Mouse (Mus musculus) myocyte (in vitro differentiated cells): Measurements from ENCODE around the gene Tjp2. TPM values are rescaled to one million over a fixed set of nuclear protein-coding genes. Genes with fewer than 3 reads are reported as not detected.
"Not testable (repeated sequence)": the region's sequence is repeated elsewhere in the genome, so short reads cannot be mapped to it uniquely, and the experiment has no call there.

Source experiments
- H3K27me3 ChIP-seq: one replicate; pipeline ENCODE4 v1.6.1; 2011; ENCODE audit not compliant: control insufficient read depth, insufficient read depth, insufficient read length
- H3K36me3 ChIP-seq: one replicate; pipeline ENCODE4 v1.6.1; 2011; ENCODE audit not compliant: control insufficient read depth, insufficient read depth
- H3K4me2 ChIP-seq: one replicate; pipeline ENCODE4 v1.6.1; 2011; ENCODE audit warnings: low read depth, control low read depth
- H3K4me3 ChIP-seq: one replicate; pipeline ENCODE4 v1.5.1; 2011; ENCODE audit warnings: mild to moderate bottlenecking, control low read depth, moderate library complexity
- H3K79me2 ChIP-seq: one replicate; pipeline ENCODE4 v1.6.1; 2011; ENCODE audit not compliant: control insufficient read depth, insufficient read depth
- H3ac ChIP-seq: one replicate; pipeline ENCODE4 v1.6.1; 2011; ENCODE audit not compliant: control insufficient read depth, insufficient read length
- CEBPB ChIP-seq: IDR thresholded peaks from 2 replicates; pipeline ENCODE4 v1.6.1; 2011; ENCODE audit warnings: mild to moderate bottlenecking, moderate library complexity; ENCODE audit not compliant: poor library complexity, insufficient read depth, severe bottlenecking
- E2F4 ChIP-seq: IDR thresholded peaks from one replicate; pipeline ENCODE4 v1.6.1; 2011; ENCODE audit warnings: mild to moderate bottlenecking, control low read depth, moderate library complexity; ENCODE audit not compliant: insufficient read depth
- MAX ChIP-seq: IDR thresholded peaks from one replicate; pipeline ENCODE4 v1.6.1; 2011; ENCODE audit warnings: low read depth, mild to moderate bottlenecking, control low read depth
- MYOD1 ChIP-seq, 3 experiments: IDR thresholded peaks; one replicate each; pipeline ENCODE4 v1.6.1; 2011; ENCODE audit warnings: control low read depth in 2 of 3, low read depth in 2 of 3, mild to moderate bottlenecking in 2 of 3, moderate library complexity in 1 of 3; ENCODE audit not compliant: insufficient read length in 2 of 3, control insufficient read depth in 1 of 3
- MYOG ChIP-seq, 3 experiments: IDR thresholded peaks; one replicate each; pipeline ENCODE4 v1.6.1; 2011; ENCODE audit warnings: control low read depth in 2 of 3, low read depth in 2 of 3, mild to moderate bottlenecking in 2 of 3; ENCODE audit not compliant: insufficient read length in 2 of 3, control insufficient read depth in 1 of 3, insufficient read depth in 1 of 3
- POLR2A ChIP-seq: IDR thresholded peaks from one replicate; pipeline ENCODE4 v1.6.1; 2011; ENCODE audit warnings: low read depth, mild to moderate bottlenecking, control low read depth, moderate library complexity; ENCODE audit not compliant: insufficient read length
- POLR2AphosphoS2 ChIP-seq: IDR thresholded peaks from one replicate; pipeline ENCODE4 v1.6.1; 2011; ENCODE audit warnings: low read depth, control low read depth; ENCODE audit not compliant: insufficient read length
- REST ChIP-seq: IDR thresholded peaks from one replicate; pipeline ENCODE4 v1.6.1; 2011; ENCODE audit warnings: mild to moderate bottlenecking, control low read depth, moderate library complexity; ENCODE audit not compliant: insufficient read depth, insufficient read length
- SRF ChIP-seq: IDR thresholded peaks from one replicate; pipeline ENCODE4 v1.6.1; 2011; ENCODE audit warnings: low read depth; ENCODE audit not compliant: control insufficient read depth, insufficient read length
- TCF12 ChIP-seq: IDR thresholded peaks from one replicate; pipeline ENCODE4 v1.6.1; 2011; ENCODE audit warnings: mild to moderate bottlenecking, control low read depth; ENCODE audit not compliant: poor library complexity, insufficient read depth, severe bottlenecking
- TCF3 ChIP-seq: IDR thresholded peaks from one replicate; pipeline ENCODE4 v1.6.1; 2011; ENCODE audit warnings: low read depth, control low read depth; ENCODE audit not compliant: insufficient read length
- USF1 ChIP-seq: IDR thresholded peaks from one replicate; pipeline ENCODE4 v1.6.1; 2011; ENCODE audit warnings: low read depth, mild to moderate bottlenecking, control low read depth, moderate library complexity
- polyA plus RNA-seq: library from polyadenylated mRNA; unstranded; fragments of >200 nt; fragmentation: generic; extraction: Trizol; gene quantifications from one replicate; pipeline ENCODE4 v1.2.1, GENCODE M21; 2012; ENCODE audit warnings: missing spikeins

Gene Tjp2
- polyA plus RNA-seq, 1 experiment, result 5.2 TPM

DNA sequence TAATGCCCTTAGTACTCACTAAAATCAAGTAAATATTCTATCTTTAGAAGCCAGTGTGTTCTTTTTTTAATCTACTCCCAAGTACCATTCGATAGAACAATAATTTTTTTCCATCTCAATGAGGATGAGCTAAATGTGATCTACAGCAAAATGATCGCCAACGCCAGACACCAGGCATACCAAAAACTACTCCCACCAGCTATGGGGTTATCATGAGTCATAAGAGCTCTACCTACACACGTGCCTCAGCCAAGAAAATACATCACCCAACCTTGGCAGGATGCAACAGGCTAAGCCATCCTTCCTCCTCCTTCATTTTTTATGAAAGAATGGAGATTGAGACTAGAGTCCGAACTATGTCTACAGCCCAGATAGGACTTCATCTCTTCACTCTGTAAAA is 31.9 kb downstream of the Tjp2 start:
- Histone ChIP-seq H3K36me3 (no peaks in the 10 kb centered on the region), H3K4me2 (no peak overlapping the region)

DNA sequence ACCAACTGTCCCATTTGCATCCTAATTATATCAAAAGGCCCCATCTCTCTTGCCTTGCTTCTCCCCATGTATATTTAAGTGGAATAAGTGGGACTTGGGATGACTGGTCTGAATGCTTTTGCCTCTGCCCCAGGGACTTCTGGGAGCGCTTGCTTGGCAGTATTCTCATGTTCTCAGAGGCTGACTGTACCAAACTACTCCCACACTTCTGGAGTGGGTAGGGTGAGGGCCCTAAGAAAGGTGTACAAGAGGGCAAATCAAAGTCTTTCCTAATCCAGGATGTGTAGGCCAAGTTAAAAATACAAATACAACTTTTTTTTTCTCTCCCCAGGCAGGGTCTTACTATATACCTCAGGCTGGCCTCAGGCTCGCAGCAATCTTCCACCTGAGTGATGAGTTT is 37.0 kb downstream of the Tjp2 start:
- TF ChIP-seq MYOD1 (IDR thresholded peaks at IDR 0.05; ENCODE audit: control insufficient read depth in 1 of 3, insufficient read length in 2 of 3, low read depth in 2 of 3) (no peak), SRF (no peak), TCF12 (no peak), POLR2A (no peak), CEBPB (no peak), POLR2AphosphoS2 (no peak), E2F4 (no peak), TCF3 (no peak), REST (no peak), MAX (no peak)
- no peaks in the 10 kb centered on the region for H3K27me3 ChIP-seq
- no peak overlapping the region for H3K4me2 ChIP-seq
- no peak overlapping the region for H3K4me3 ChIP-seq
- no peaks in the 10 kb centered on the region for H3K36me3 ChIP-seq
- H3ac ChIP-seq, result no peak overlapping the region
- H3K79me2 ChIP-seq, result no peaks in the 10 kb centered on the region

More for the DNA sequence above, 31.9 kb downstream of the Tjp2 start:
- no peak overlapping the region for H3ac ChIP-seq
- H3K27me3 ChIP-seq, result no peaks in the 10 kb centered on the region
- no peaks in the 10 kb centered on the region for H3K79me2 ChIP-seq
- H3K4me3 ChIP-seq, result no peak overlapping the region
- TF ChIP-seq CEBPB, result no peak
- TF ChIP-seq USF1, result no peak
- TF ChIP-seq TCF3, result no peak
- TF ChIP-seq MYOD1 (IDR thresholded peaks at IDR 0.05; ENCODE audit: control insufficient read depth in 1 of 3, insufficient read length in 2 of 3, low read depth in 2 of 3), result no peak
- no peak for TF ChIP-seq TCF12
- no peak for TF ChIP-seq REST
- TF ChIP-seq POLR2A, result no peak
- no peak for TF ChIP-seq SRF
- TF ChIP-seq POLR2AphosphoS2, result no peak
- TF ChIP-seq MAX, result no peak
- TF ChIP-seq E2F4, result no peak
- no peak for TF ChIP-seq MYOG (IDR thresholded peaks at IDR 0.05; ENCODE audit: control insufficient read depth in 1 of 3, insufficient read depth in 1 of 3, insufficient read length in 2 of 3, low read depth in 2 of 3)

DNA sequence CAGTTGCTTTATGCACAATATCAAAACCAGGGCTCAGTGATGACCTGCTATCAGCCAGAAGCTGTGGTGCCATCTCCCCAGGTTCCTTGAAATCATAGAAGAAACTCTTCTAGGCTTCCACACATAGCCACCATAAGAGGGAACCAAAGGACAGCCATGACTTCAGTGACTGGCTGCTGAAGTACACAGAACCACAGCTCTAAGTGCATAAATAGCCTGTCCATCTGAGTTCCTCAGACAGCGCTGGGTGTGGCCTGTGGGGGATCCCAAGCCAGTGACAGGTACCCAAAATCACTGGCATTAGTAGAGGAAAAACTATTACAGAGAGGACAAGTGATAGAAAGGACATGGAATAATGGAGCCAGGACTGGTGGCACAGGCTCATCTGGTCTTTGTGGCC is 37.5 kb downstream of the Tjp2 start:
- not testable (repeated sequence) for H3K4me2 ChIP-seq, H3ac ChIP-seq, H3K27me3 ChIP-seq, H3K4me3 ChIP-seq, H3K79me2 ChIP-seq, H3K36me3 ChIP-seq

- no peak overlapping the region for H3ac ChIP-seq
- no peak for TF ChIP-seq TCF3
- no peak for TF ChIP-seq TCF12
- H3K4me2 ChIP-seq, result no peak overlapping the region
- no peak overlapping the region for H3K4me3 ChIP-seq
- no peaks in the 10 kb centered on the region for H3K27me3 ChIP-seq
- H3K36me3 ChIP-seq, result no peaks in the 10 kb centered on the region
- H3K79me2 ChIP-seq, result no peaks in the 10 kb centered on the region
Observed at GRCm38 (mm10) chr19:24183680-24184235, 41.1 kb downstream of the Tjp2 start.

DNA sequence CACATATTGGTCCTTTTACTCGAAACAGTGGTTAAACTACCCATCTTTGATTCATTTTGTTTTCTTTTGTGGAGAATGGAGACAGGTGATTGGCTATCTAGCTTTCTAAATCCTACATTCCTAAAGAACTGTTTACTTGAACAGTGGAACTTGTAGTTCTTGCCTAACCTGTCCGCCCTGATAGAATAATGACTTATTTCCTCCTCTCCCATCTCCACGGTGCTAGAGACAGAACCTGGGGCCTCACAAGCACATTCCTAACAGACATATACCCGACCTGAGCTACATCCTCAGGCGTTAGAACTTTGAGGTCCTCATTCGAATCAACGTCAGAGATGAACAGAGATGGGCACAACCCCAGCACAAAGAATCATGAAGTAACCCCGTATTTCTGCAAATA is 44.4 kb downstream of the Tjp2 start:
- Histone ChIP-seq H3K27me3 (no peaks in the 10 kb centered on the region), H3K4me2 (no peak overlapping the region), H3K36me3 (no peaks in the 10 kb centered on the region), H3K4me3 (no peak overlapping the region), H3ac (no peak overlapping the region), H3K79me2 (no peaks in the 10 kb centered on the region)
- no peak for TF ChIP-seq TCF3
- TF ChIP-seq MYOG (IDR thresholded peaks at IDR 0.05; ENCODE audit: control insufficient read depth in 1 of 3, insufficient read depth in 1 of 3, insufficient read length in 2 of 3, low read depth in 2 of 3), result no peak
- TF ChIP-seq MYOD1 (IDR thresholded peaks at IDR 0.05; ENCODE audit: control insufficient read depth in 1 of 3, insufficient read length in 2 of 3, low read depth in 2 of 3), result no peak
- no peak for TF ChIP-seq CEBPB
- TF ChIP-seq USF1, result no peak
- TF ChIP-seq REST, result no peak
- no peak for TF ChIP-seq POLR2AphosphoS2
- no peak for TF ChIP-seq TCF12
- TF ChIP-seq MAX, result no peak
- no peak for TF ChIP-seq POLR2A
- no peak for TF ChIP-seq E2F4
- TF ChIP-seq SRF, result no peak

GRCm38 (mm10) chr19:24178086-24178485 is 46.7 kb downstream of the Tjp2 start:
- H3K27me3 ChIP-seq, result no peaks in the 10 kb centered on the region
- TF ChIP-seq MAX (no peak), SRF (no peak), CEBPB (no peak), MYOD1 (IDR thresholded peaks at IDR 0.05; ENCODE audit: control insufficient read depth in 1 of 3, insufficient read length in 2 of 3, low read depth in 2 of 3) (no peak), POLR2AphosphoS2 (no peak), E2F4 (no peak), POLR2A (no peak), USF1 (no peak), MYOG (IDR thresholded peaks at IDR 0.05; ENCODE audit: control insufficient read depth in 1 of 3, insufficient read depth in 1 of 3, insufficient read length in 2 of 3, low read depth in 2 of 3) (no peak), TCF3 (no peak), REST (no peak), TCF12 (no peak)
- peaks cover 3% of the 10 kb centered on the region for H3K79me2 ChIP-seq
- no peak overlapping the region for H3K4me3 ChIP-seq
- H3K4me2 ChIP-seq, result no peak overlapping the region
- H3ac ChIP-seq, result no peak overlapping the region
- H3K36me3 ChIP-seq, result no peaks in the 10 kb centered on the region
